Mouse (Mus musculus) megakaryocyte, embryonic 14.5 days (primary cell): ENCODE data around the gene Hsd11b1.

Source experiments
- FLI1 ChIP-seq: IDR thresholded peaks from 2 replicates; pipeline ENCODE4 v1.6.1; 2012; ENCODE audit warnings: low read length, inconsistent platforms, mixed read lengths
- GATA1 ChIP-seq: IDR thresholded peaks from 3 replicates; pipeline ENCODE4 v1.6.1; 2012; ENCODE audit warnings: mixed read lengths, low read length, inconsistent platforms, borderline replicate concordance

GRCm38 (mm10) chr1:193194416-193195140 lies 69.3 kb downstream of the Hsd11b1 start:
- TF ChIP-seq GATA1: no peak
- no peak for TF ChIP-seq FLI1
